9 mouse cellular contexts compared by ENCODE assay signal in the genomic region with DNA sequence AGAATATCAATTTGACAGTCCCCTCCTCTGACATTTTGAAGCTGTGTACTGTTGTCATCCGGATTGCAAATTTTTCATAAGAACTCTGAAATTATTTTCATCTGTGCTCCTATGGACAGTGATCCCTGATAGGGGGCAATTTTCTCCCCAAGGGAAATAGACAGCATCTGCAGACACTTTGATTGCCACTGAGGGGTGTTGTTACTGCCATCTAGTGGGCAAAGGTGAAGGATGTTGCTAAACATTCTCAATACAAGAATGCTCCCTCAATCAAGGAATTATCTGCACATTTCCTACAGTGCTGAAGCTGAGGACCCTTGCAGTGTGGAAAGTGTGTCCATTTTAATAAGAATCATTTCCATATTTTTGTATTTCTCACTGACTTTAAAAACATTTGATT.
A peak's percentile ranks its signal among the peaks of the same experiment; 100 is the strongest.
DNase-seq lines count a peak whose midpoint lies in the region; ATAC-seq and TF ChIP-seq lines count a peak whose summit lies in the region.
"Had no signal": no experiment of that assay in that cellular context is flagged by ENCODE, and none has a peak within 500 bp of the region (broad histone marks: within the 10 kb centered on the region; RNA-seq: fewer than 3 reads in every experiment).

No protein-coding gene starts in this region.

- H3K4me3 ChIP-seq in kidney, postnatal 0 days (replicated peaks; ENCODE audit: low read depth, low read length) = no peak overlapping the region
- no peak overlapping the region for H3K4me3 ChIP-seq in hindbrain, embryonic 15.5 days
- no peak overlapping the region for H3K4me3 ChIP-seq in neural tube, embryonic 15.5 days (replicated peaks)
- H3K4me3 ChIP-seq: megakaryocyte, embryonic 14.5 days had no signal

- H3K9me3 ChIP-seq in kidney, postnatal 0 days (replicated peaks; ENCODE audit: low read length) = no peaks in the 10 kb centered on the region; the same call in 1 of the 2 replicates
- H3K9me3 ChIP-seq in hindbrain, embryonic 15.5 days = no peaks in the 10 kb centered on the region
- no peaks in the 10 kb centered on the region for H3K9me3 ChIP-seq in neural tube, embryonic 15.5 days (replicated peaks)

- H3K27ac ChIP-seq in kidney, postnatal 0 days = no peak overlapping the region
- no peak overlapping the region for H3K27ac ChIP-seq in hindbrain, embryonic 15.5 days (replicated peaks)
- H3K27ac ChIP-seq in neural tube, embryonic 15.5 days (replicated peaks) = no peak overlapping the region

- no peaks in the 10 kb centered on the region for H3K27me3 ChIP-seq in kidney, postnatal 0 days (ENCODE audit: insufficient read depth, low read length)
- H3K27me3 ChIP-seq in hindbrain, embryonic 15.5 days = no peaks in the 10 kb centered on the region
- H3K27me3 ChIP-seq in neural tube, embryonic 15.5 days (replicated peaks) = no peaks in the 10 kb centered on the region
- H3K27me3 ChIP-seq: megakaryocyte, embryonic 14.5 days had no signal

- TF ChIP-seq CTCF in kidney, postnatal 0 days (IDR thresholded peaks at IDR 0.05; ENCODE audit: low read depth) = peak; percentile 85

- H3K36me3 ChIP-seq in kidney, postnatal 0 days (ENCODE audit: insufficient read depth, low read length) = no peaks in the 10 kb centered on the region
- no peaks in the 10 kb centered on the region for H3K36me3 ChIP-seq in hindbrain, embryonic 15.5 days
- H3K36me3 ChIP-seq in neural tube, embryonic 15.5 days = no peaks in the 10 kb centered on the region

- H3K4me2 ChIP-seq in kidney, postnatal 0 days (ENCODE audit: low read length) = no peak overlapping the region
- H3K4me2 ChIP-seq in hindbrain, embryonic 15.5 days = no peak overlapping the region
- H3K4me2 ChIP-seq in neural tube, embryonic 15.5 days = no peak overlapping the region

- WGBS in kidney, postnatal 0 days = 20% methylated on average over 1 of the region's 1 CpGs
- 21% methylated on average over 1 of the region's 1 CpGs for WGBS in hindbrain, embryonic 15.5 days
- WGBS in neural tube, embryonic 15.5 days = 23% methylated on average over 1 of the region's 1 CpGs

- H3K4me1 ChIP-seq in kidney, postnatal 0 days (replicated peaks; ENCODE audit: insufficient read depth, low read length) = no peaks in the 10 kb centered on the region
- H3K4me1 ChIP-seq in hindbrain, embryonic 15.5 days (replicated peaks) = no peaks in the 10 kb centered on the region
- no peaks in the 10 kb centered on the region for H3K4me1 ChIP-seq in neural tube, embryonic 15.5 days

- H3K9ac ChIP-seq in kidney, postnatal 0 days (ENCODE audit: low read depth, low read length) = no peak overlapping the region
- H3K9ac ChIP-seq in hindbrain, embryonic 15.5 days = no peak overlapping the region
- no peak overlapping the region for H3K9ac ChIP-seq in neural tube, embryonic 15.5 days (replicated peaks)

- peak; percentile 66 for DNase-seq in kidney, postnatal 0 days (ENCODE audit: low spot score)
- DNase-seq in kidney, adult 18-20 months = no peak
- peak; percentile 10 for DNase-seq in MEL-GATA-1-ER (ENCODE audit: extremely low read depth, low read depth)
- peak; percentile 38 for DNase-seq in left cerebral cortex, postnatal 4 days
- no peak for DNase-seq in urinary bladder, postnatal 10 days (ENCODE audit: low spot score)

- intact Hi-C loops in left cerebral cortex, postnatal 4 days (cut with DNase I) = loop anchor here (2.0 kb wide), 1 partner anchor 1442 kb away; no protein-coding TSS in a partner anchor

- 0 out of 2 replicates have a peak, but pooled peaks have one; percentile 10 for ATAC-seq in kidney, postnatal 0 days (replicated peaks; ENCODE audit: low FRiP score, low read depth)
- ATAC-seq in common myeloid progenitor, adult 5-6 weeks (replicated peaks; ENCODE audit: low read depth, poor library complexity, severe bottlenecking) = peak; percentile 69
- 0 out of 2 replicates have a peak, but pooled peaks have one; percentile 73 for ATAC-seq in hindbrain, embryonic 15.5 days (ENCODE audit: low FRiP score, low read depth)
- ATAC-seq in neural tube, embryonic 15.5 days (ENCODE audit: low FRiP score) = peak; percentile 69; the same call in 1 of the 2 replicates

Comparison
In these comparisons a context has a peak if more than half of its experiments do, and no peak if none do; other contexts are left out.
1. DNase-seq: peak in kidney, postnatal 0 days (single experiment), MEL-GATA-1-ER (single experiment) and left cerebral cortex, postnatal 4 days (single experiment); none in kidney, adult 18-20 months (single experiment) and urinary bladder, postnatal 10 days (single experiment).
2. ATAC-seq: peak in every context shown above with its lines; median percentile 73 in hindbrain, embryonic 15.5 days; 69 in common myeloid progenitor, adult 5-6 weeks; 69 in neural tube, embryonic 15.5 days; 10 in kidney, postnatal 0 days.